Mouse (Mus musculus): ENCODE measurements around the gene Rab37. TPM values are rescaled to one million over a fixed set of nuclear protein-coding genes. Genes with fewer than 3 reads are reported as not detected.

Rab37 gene
- polyA plus RNA-seq, 1 experiment from 2014 or later, result 1.4 TPM

DNA sequence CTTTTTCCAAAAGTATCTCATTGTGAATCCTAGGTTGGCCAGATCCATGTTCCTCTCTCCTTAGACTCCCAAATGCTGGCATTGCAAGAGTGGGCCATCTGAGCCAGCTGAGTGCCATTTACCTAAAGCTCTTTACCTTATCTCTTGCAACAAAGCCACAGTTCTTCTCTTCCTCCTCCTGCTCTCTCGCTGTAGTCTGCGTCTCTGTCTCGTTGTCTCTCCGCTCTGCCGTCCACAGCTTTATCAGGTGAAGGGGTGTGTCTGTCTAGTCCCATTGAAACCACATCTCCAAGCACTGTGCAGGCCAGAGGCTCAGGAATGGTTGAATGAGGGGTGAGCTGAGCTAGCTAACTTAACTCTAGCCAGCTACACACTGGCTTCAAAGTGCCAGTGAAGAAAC is 104.7 kb downstream of the Rab37 start:
- Histone ChIP-seq H3K4me3 (no peak overlapping the region), H3K9me3 (no peaks in the 10 kb centered on the region), H3K27ac (no peak overlapping the region), H3K27me3 (no peaks in the 10 kb centered on the region), H3K4me2 (replicated peaks) (no peak overlapping the region), H3K9ac (no peak overlapping the region), H3K36me3 (peaks cover 35% of the 10 kb centered on the region), H3K4me1 (no peaks in the 10 kb centered on the region; the same call in 1 of the 2 replicates)
- 88% methylated on average over 5 of the region's 5 CpGs for WGBS
- no peak for ATAC-seq (ENCODE audit: low FRiP score, low read depth)

DNA sequence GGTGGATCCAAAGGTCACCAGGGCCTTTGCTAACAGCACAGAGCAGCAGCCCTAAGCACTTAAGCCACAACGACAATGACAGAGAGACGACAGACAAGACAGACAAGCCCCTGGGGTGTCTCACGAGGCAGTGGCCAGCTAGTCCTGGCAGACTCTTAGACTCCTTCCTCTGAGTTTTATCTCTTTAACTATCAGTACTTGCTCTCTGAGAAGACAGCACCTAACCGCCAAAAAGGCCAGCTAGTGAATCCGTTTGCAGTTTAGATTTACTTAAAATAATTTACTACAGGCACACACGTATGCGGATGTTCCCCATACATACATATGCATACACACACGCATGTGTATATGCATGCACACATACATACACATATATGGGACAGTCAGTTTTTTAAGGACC is 106.3 kb downstream of the Rab37 start:
- Histone ChIP-seq H3K4me2 (replicated peaks) (no peak overlapping the region), H3K9me3 (no peaks in the 10 kb centered on the region), H3K4me1 (no peaks in the 10 kb centered on the region), H3K36me3 (peaks cover 36% of the 10 kb centered on the region), H3K27ac (no peak overlapping the region), H3K9ac (no peak overlapping the region), H3K4me3 (no peak overlapping the region), H3K27me3 (no peaks in the 10 kb centered on the region)
- ATAC-seq (ENCODE audit: low FRiP score, low read depth), result no peak
- WGBS, result 71% methylated on average over 8 of the region's 8 CpGs

DNA sequence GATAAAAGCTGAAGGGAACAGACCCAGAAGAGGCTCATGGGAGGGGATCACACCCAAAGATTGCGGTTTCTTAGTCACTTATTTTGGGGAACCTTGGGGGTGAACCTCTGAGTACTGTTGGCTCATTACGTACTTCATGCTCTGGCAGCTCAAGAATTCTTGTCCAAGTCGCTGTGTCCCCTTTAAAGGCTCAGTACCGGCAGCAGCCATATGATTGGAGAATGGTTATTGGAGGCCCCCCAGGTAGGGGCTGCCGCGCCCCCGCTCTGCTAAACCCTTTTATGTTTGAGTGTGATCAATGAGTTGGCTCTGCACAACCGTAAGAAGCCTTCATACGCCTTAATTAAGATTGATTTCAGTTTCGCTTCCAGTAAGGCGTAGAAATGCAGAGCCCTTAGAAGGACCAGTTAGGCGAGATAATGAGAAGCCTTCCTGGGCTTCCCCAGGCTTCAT is 107.7 kb downstream of the Rab37 start:
- 41% methylated on average over 12 of the region's 12 CpGs for WGBS
- no peak overlapping the region for H3K4me2 ChIP-seq (replicated peaks)
- ATAC-seq (ENCODE audit: low FRiP score, low read depth), result no peak

DNA sequence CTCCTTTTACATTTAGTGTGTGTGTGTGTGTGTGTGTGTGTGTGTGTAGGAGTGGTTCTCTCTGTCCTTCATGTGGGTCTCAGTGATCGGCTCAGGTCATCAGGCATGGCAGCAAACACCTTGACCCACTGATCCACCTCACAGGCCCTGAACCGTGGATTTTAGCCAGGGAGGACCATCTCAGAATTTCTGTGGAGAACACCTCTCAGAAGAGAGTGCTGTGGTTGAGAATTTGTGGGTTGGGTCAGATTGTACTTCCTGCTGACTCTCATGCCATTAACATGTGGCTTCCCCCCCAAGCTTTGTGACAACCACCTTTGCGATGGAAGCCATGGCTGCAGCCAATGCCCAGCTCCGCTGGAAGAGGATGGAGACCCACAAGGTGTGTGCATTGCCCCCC is 109.3 kb downstream of the Rab37 start:
- Histone ChIP-seq H3K9ac (no peak overlapping the region), H3K9me3 (no peaks in the 10 kb centered on the region), H3K4me1 (no peaks in the 10 kb centered on the region), H3K4me3 (no peak overlapping the region), H3K27me3 (no peaks in the 10 kb centered on the region), H3K4me2 (replicated peaks) (no peak overlapping the region), H3K27ac (no peak overlapping the region), H3K36me3 (peaks cover 46% of the 10 kb centered on the region)
- WGBS, result 89% methylated on average over 4 of the region's 4 CpGs
- no peak for ATAC-seq (ENCODE audit: low FRiP score, low read depth)

More for the DNA sequence above, 107.7 kb downstream of the Rab37 start:
- Histone ChIP-seq H3K4me1 (no peaks in the 10 kb centered on the region), H3K27ac (no peak overlapping the region), H3K27me3 (no peaks in the 10 kb centered on the region), H3K9me3 (no peaks in the 10 kb centered on the region), H3K9ac (no peak overlapping the region), H3K36me3 (peaks cover 36% of the 10 kb centered on the region), H3K4me3 (no peak overlapping the region)

DNA sequence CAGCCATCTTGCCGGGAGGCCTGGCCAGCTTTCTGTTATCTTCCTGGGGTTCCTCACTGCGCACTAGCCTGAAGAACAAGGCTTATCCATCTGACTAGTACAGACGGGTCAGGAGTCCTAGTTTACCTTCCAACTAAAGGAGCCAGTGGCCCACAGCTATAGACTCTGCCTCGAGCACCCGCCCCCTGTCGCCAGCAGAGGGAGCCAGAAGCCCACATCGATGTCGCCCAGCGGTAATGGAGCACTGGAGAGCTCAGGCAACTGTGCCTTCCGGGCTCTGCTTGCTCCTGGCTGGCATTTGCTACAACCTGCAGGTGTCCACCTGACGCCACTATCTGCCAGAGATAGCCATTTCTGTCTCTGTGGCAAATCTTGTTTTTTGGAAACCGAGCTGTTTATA is 111.1 kb downstream of the Rab37 start:
- peak; percentile 72 for ATAC-seq (ENCODE audit: low FRiP score, low read depth)

DNA sequence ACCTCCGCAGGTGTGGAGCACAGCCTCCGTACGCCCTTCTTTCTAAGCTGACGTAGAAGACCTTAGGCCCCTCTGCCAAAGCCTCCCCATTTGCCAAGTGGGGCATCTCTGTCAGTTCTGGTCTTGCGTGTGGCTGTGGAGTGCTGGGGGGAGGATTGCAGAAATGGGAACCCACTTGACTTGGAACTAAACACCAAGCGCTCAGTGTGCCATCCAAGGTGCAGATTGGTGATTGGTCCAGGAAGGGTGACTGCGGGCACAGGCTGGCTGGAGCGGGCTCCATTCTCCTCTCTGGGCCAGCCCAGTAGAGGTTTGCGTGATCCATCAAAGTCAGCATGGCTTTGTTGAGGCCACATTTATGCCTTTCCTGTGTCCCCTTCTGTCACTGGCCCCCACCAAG is 111.5 kb downstream of the Rab37 start:
- H3K27ac ChIP-seq, result no peak overlapping the region
- no peak for ATAC-seq (ENCODE audit: low FRiP score, low read depth)

More for the DNA sequence above, 111.1 kb downstream of the Rab37 start:
- 11% methylated on average over 12 of the region's 12 CpGs for WGBS
- Histone ChIP-seq H3K27ac (no peak overlapping the region), H3K4me2 (replicated peaks) (no peak overlapping the region), H3K9me3 (no peaks in the 10 kb centered on the region), H3K27me3 (peaks cover 6% of the 10 kb centered on the region), H3K9ac (no peak overlapping the region), H3K4me1 (no peaks in the 10 kb centered on the region), H3K36me3 (peaks cover 58% of the 10 kb centered on the region), H3K4me3 (no peak overlapping the region)

DNA sequence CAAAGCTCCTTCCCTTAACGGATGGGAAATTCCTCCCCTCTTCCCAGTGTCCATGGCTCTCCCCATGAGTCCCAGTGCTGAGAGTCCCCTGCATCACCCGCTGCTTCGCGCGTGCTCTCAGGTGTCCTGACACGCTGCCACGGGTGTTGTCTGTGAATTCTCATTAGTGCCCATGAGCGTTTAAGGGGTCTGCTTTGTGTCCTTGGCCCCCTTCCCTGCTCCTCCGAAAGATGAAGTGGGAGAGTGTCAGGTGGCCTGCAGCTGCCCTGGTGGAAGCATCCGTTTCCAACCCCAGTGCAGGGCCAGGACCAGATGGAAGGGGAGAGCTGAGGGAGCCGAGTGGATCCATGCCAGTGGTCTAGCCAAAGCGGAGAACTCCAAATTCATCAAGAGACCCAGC is 116.9 kb downstream of the Rab37 start:
- Histone ChIP-seq H3K27ac (no peak overlapping the region), H3K27me3 (peaks cover 6% of the 10 kb centered on the region), H3K4me3 (no peak overlapping the region), H3K4me2 (replicated peaks) (no peak overlapping the region), H3K36me3 (peaks cover 48% of the 10 kb centered on the region), H3K4me1 (no peaks in the 10 kb centered on the region; the same call in 1 of the 2 replicates), H3K9ac (no peak overlapping the region), H3K9me3 (no peaks in the 10 kb centered on the region)
- no peak for ATAC-seq (ENCODE audit: low FRiP score, low read depth)
- WGBS, result 73% methylated on average over 12 of the region's 12 CpGs

More for the DNA sequence above, 111.5 kb downstream of the Rab37 start:
- 91% methylated on average over 9 of the region's 9 CpGs for WGBS
- no peak overlapping the region for H3K4me2 ChIP-seq (replicated peaks)
- H3K9ac ChIP-seq, result no peak overlapping the region
- H3K36me3 ChIP-seq, result peaks cover 54% of the 10 kb centered on the region
- peaks cover 6% of the 10 kb centered on the region for H3K27me3 ChIP-seq
- no peaks in the 10 kb centered on the region for H3K9me3 ChIP-seq
- H3K4me3 ChIP-seq, result no peak overlapping the region
- no peaks in the 10 kb centered on the region for H3K4me1 ChIP-seq

DNA sequence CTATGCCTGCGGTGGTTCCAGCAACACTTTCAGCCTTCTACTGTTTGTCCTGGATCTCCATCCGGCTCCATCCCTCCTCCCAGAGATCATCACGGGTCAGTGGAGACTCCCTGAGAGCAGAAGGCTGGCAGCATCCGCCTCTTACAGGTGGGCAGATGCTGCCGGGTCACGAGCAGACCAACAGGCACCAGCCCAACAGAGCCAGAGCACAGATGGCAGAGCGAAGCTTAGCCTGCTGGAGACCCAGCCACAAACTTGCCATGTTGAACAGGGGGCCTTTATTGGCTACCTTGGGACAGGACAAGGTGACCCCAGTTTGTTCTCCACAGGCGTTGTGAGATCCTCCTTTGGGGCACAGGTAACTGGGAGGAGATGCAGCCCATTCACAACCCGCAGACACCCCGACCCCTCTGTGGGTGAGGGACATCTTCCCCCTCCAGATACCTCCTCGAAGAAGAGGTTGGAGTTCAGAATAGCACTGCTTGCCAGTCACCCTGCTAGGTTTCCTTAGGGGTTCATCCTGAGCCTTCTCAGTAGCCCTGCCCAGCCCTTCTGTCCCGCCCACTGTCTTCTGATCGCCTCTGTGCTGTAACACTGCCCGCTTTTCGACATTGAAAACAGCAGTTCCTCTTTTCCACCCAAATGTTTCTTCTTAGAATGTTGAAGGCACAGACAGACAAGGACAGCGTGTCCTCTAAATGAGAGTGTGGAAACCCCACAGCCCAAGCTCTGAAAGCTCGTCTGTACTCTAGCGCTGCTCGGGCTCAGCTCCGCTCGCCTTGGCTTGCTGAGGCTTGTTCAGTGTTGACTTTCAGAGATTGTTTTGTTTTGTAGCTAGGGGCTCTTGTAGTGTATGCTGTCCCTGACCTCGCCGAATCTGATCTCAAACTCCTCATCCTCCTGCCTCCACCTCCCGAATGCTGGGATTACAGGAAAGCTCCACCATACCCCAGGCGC is 117.8 kb downstream of the Rab37 start:
- Histone ChIP-seq H3K4me1 (no peaks in the 10 kb centered on the region; the same call in 1 of the 2 replicates), H3K9ac (no peak overlapping the region; the same call in 1 of the 2 replicates), H3K9me3 (no peaks in the 10 kb centered on the region), H3K36me3 (peaks cover 48% of the 10 kb centered on the region), H3K27ac (no peak overlapping the region), H3K4me3 (no peak overlapping the region), H3K4me2 (replicated peaks) (no peak overlapping the region), H3K27me3 (peaks cover 6% of the 10 kb centered on the region)
- ATAC-seq (ENCODE audit: low FRiP score, low read depth), result no peak
- WGBS, result 81% methylated on average over 25 of the region's 25 CpGs

DNA sequence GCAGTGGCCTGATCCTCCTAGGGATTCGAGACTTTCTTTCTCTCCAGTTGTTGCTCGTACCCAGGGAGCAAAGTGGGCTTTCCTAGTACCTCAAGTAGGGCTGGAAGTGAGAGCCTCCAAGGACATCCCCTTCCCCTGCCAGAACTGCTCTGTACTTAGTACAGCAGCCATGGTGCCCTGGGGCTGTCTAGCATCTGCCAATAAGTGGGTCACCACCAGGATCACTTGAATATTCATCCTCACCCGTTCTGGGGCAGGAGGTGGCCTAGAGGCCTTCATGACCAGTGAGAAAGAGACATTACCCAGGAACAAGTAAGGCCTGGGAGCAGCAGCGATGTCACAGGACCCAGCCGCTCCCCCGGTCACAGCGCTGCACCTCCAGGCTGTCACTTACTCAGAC is 118.7 kb downstream of the Rab37 start:
- H3K27me3 ChIP-seq, result peaks cover 6% of the 10 kb centered on the region
- no peak overlapping the region for H3K27ac ChIP-seq
- 80% methylated on average over 7 of the region's 7 CpGs for WGBS
- no peaks in the 10 kb centered on the region; the same call in 1 of the 2 replicates for H3K4me1 ChIP-seq
- H3K36me3 ChIP-seq, result peaks cover 43% of the 10 kb centered on the region
- no peak for ATAC-seq (ENCODE audit: low FRiP score, low read depth)
- H3K9ac ChIP-seq, result peak overlapping the region; percentile 48; the same call in 1 of the 2 replicates
- H3K4me2 ChIP-seq (replicated peaks), result no peak overlapping the region
- no peaks in the 10 kb centered on the region for H3K9me3 ChIP-seq
- no peak overlapping the region for H3K4me3 ChIP-seq

Other genes starting within 250 kb of the Rab37 start
- 56.2 and 60.0 TPM in 2 replicates for gene Gprc5c, start 240.3 kb upstream of the Rab37 start, polyA plus RNA-seq (2015; fragmentation: Nextera tagmentation; extraction: Ambion mirVana)
- gene Cd300a, start 201.4 kb upstream of the Rab37 start, polyA plus RNA-seq (2015; fragmentation: Nextera tagmentation; extraction: Ambion mirVana), result 1.6 and 1.9 TPM in 2 replicates
- 0.14 and 0.19 TPM in 2 replicates for gene Cd300lb, start 157.0 kb upstream of the Rab37 start, polyA plus RNA-seq (2015; fragmentation: Nextera tagmentation; extraction: Ambion mirVana)
- gene Cd300c, start 122.3 kb upstream of the Rab37 start, polyA plus RNA-seq (2015; fragmentation: Nextera tagmentation; extraction: Ambion mirVana), result not detected in 2 replicates
- gene Cd300ld, start 101.5 kb upstream of the Rab37 start, polyA plus RNA-seq (2015; fragmentation: Nextera tagmentation; extraction: Ambion mirVana), result 0.14 TPM in 1 of 2 replicates, not detected in the other
- 1.7 and 2.2 TPM in 2 replicates for gene Cd300c2, start 89.6 kb upstream of the Rab37 start, polyA plus RNA-seq (2015; fragmentation: Nextera tagmentation; extraction: Ambion mirVana)
- gene Cd300ld2, start 75.2 kb upstream of the Rab37 start, polyA plus RNA-seq (2015; fragmentation: Nextera tagmentation; extraction: Ambion mirVana), result not detected in 2 replicates
- not detected in 2 replicates for gene Cd300ld4, start 64.4 kb upstream of the Rab37 start, polyA plus RNA-seq (2015; fragmentation: Nextera tagmentation; extraction: Ambion mirVana)
- gene Cd300ld5, start 53.7 kb upstream of the Rab37 start, polyA plus RNA-seq (2015; fragmentation: Nextera tagmentation; extraction: Ambion mirVana), result not detected in 2 replicates
- gene Cd300ld3, start 43.0 kb upstream of the Rab37 start, polyA plus RNA-seq (2015; fragmentation: Nextera tagmentation; extraction: Ambion mirVana), result not detected in 2 replicates
- gene Cd300e, start 29.3 kb upstream of the Rab37 start, polyA plus RNA-seq (2015; fragmentation: Nextera tagmentation; extraction: Ambion mirVana), result 0.09 and 0.23 TPM in 2 replicates
- 0.09 TPM in 1 of 2 replicates, not detected in the other for gene Cd300lf, start 42.6 kb downstream of the Rab37 start, polyA plus RNA-seq (2015; fragmentation: Nextera tagmentation; extraction: Ambion mirVana)
- 20.6 and 23.4 TPM in 2 replicates for gene Slc9a3r1, start 71.9 kb downstream of the Rab37 start, polyA plus RNA-seq (2015; fragmentation: Nextera tagmentation; extraction: Ambion mirVana)
- 10.9 and 11.4 TPM in 2 replicates for gene Tmem104, start 96.1 kb downstream of the Rab37 start, polyA plus RNA-seq (2015; fragmentation: Nextera tagmentation; extraction: Ambion mirVana)
- gene Nat9, start 96.4 kb downstream of the Rab37 start, polyA plus RNA-seq (2015; fragmentation: Nextera tagmentation; extraction: Ambion mirVana), result 25.7 and 26.2 TPM in 2 replicates
- gene Grin2c, start 175.8 kb downstream of the Rab37 start, polyA plus RNA-seq (2015; fragmentation: Nextera tagmentation; extraction: Ambion mirVana), result 0.05 and 0.09 TPM in 2 replicates
- 15.3 and 16.0 TPM in 2 replicates for gene Fdxr, start 185.6 kb downstream of the Rab37 start, polyA plus RNA-seq (2015; fragmentation: Nextera tagmentation; extraction: Ambion mirVana)
- gene Fads6, start 206.2 kb downstream of the Rab37 start, polyA plus RNA-seq (2015; fragmentation: Nextera tagmentation; extraction: Ambion mirVana), result 0.09 and 0.15 TPM in 2 replicates
- 0.11 TPM in 1 of 2 replicates, not detected in the other for gene Otop2, start 215.7 kb downstream of the Rab37 start, polyA plus RNA-seq (2015; fragmentation: Nextera tagmentation; extraction: Ambion mirVana)
- gene Ush1g, start 230.6 kb downstream of the Rab37 start, polyA plus RNA-seq (2015; fragmentation: Nextera tagmentation; extraction: Ambion mirVana), result not detected in 2 replicates
- not detected in 2 replicates for gene Otop3, start 243.3 kb downstream of the Rab37 start, polyA plus RNA-seq (2015; fragmentation: Nextera tagmentation; extraction: Ambion mirVana)

All from limb, embryonic 13.5 days (tissue).